In the genomic region with DNA sequence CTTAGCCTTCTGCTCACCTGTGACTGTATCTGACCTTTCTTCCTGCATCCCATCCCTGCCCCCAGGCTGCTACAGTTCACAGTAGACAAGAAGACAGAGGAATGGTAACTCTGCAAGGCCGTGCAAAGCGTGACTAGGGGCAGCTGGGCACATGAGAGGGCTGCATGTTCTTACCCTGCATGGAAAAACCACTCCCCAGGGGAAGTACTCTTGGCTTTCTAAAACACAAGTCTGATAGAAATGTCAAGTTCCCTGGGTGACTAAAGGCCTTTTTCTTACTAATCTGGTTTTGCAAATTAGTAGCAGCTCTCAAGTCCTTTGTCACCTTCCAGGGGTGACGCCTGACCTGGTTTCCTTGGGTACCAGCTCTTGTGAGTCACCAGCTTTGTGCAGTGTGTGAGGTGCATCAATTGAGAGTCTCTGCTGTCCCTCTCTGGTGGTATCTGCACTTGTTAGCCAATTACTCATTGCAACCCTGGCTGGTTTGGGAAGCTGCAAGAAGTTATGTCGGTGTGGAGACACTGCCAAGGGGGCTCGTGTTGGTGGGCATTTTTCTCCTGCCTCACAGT, we compare ENCODE assay signal across 16 mouse cellular contexts.
"Had no signal": no experiment of that assay in that cellular context is flagged by ENCODE, and none has a peak within 500 bp of the region (broad histone marks: within the 10 kb centered on the region; RNA-seq: fewer than 3 reads in every experiment).

No protein-coding gene starts in this region.

- ATAC-seq: intestine, embryonic 16.5 days; midbrain, embryonic 15.5 days had no signal

- H3K9me3 ChIP-seq: liver, embryonic 13.5 days; megakaryocyte, embryonic 14.5 days; midbrain, embryonic 10.5 days; midbrain, embryonic 15.5 days; neural tube, embryonic 12.5 days; neural tube, embryonic 15.5 days had no signal

- H3K4me2 ChIP-seq: liver, embryonic 13.5 days; midbrain, embryonic 15.5 days; neural tube, embryonic 12.5 days; neural tube, embryonic 15.5 days had no signal

- H3K9ac ChIP-seq: liver, embryonic 13.5 days; midbrain, embryonic 15.5 days; neural tube, embryonic 12.5 days; neural tube, embryonic 15.5 days had no signal

- H3K27me3 ChIP-seq: liver, embryonic 13.5 days; midbrain, embryonic 15.5 days; neural tube, embryonic 15.5 days had no signal

- H3K4me1 ChIP-seq: megakaryocyte, embryonic 14.5 days had no signal

- H3K4me3 ChIP-seq: layer of hippocampus, adult 2 months; left cerebral cortex, adult 2 months; liver, embryonic 13.5 days; megakaryocyte, embryonic 14.5 days; midbrain, embryonic 10.5 days; midbrain, embryonic 15.5 days; neural tube, embryonic 12.5 days; neural tube, embryonic 15.5 days had no signal

- DNase-seq: kidney, adult 2 months; kidney, postnatal 25 days; layer of hippocampus, postnatal 36 days; liver, embryonic 13.5 days; lung, adult 2 months; thymus, adult 18-20 months; thymus, postnatal 36 days had no signal

- H3K27ac ChIP-seq: kidney, postnatal 0 days; layer of hippocampus, adult 2 months; left cerebral cortex, adult 2 months; liver, embryonic 13.5 days; neural tube, embryonic 12.5 days; neural tube, embryonic 15.5 days had no signal

- H3K36me3 ChIP-seq: liver, embryonic 13.5 days; midbrain, embryonic 15.5 days had no signal
